Mouse (Mus musculus): ENCODE data around the gene Ppp1ca.

DNA sequence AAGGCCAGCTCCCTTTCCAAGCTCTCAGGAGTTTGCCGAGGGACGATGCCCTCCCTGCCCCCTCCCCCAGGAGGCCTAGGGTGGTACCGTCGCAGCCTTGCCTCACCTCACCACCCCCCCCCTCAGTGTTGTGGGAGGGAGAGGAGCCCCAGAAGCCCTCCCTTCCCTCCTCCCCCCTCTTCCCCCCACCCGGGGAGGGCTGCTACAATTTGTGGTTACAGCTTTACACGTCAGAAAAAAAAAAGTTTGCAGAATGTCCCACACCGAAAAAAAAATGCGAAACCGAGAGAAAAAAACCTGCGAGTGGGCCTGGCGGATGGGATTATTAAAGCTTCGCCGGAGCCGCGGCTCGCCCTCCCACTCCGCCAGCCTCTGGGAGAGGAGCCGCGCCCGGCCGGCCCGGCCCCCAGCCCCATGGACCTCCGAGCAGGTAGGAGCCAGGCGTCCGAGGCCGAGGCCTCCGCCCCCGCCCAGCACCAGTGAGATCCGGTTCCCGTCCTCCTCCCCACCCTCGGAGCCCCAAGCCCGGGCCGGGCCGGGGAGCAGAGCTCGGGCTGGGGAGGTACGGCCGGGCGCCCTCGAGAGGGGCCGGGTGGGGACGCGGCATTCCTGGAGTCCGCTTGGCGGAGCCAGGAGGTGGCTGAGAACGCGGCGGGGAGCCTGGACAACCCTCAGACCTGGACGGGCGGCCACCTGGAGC, 22.4 kb downstream of the Ppp1ca start, which contains the start of the genes Clcf1 and AC109138.7:
- TF ChIP-seq CTCF (IDR thresholded peaks at IDR 0.05; ENCODE audit: low read depth, low read length) (no peak), EP300 (IDR thresholded peaks at IDR 0.05; ENCODE audit: insufficient read depth, low read depth, low read length) (no peak)
